Mouse (Mus musculus): ENCODE results near the gene Galnt16.

DNA sequence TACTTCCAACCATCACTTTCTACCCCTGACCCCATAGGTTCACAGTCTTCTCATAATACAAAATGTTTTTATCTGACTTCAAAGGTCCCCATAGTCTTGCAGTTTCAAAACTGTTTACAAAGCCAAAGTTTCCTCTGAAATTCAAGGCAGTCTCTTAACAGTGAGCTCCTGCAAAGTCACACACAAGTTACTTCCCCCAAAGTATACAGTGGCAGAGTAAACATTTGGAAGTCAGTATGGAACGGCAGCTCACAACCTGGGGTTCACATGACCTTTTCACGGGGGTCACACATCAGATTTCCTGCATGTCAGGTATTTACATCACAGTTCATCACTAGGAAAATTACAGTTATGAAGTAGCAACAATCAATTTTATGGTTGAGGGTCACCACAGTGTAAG is 145.9 kb downstream of the Galnt16 start:
- TF ChIP-seq CTCF (IDR thresholded peaks at IDR 0.05 in 2 of 3, conservative IDR thresholded peaks at IDR 0.05 in 1 of 3; ENCODE audit: control insufficient read depth in 1 of 3, insufficient read depth in 1 of 3, low read depth in 2 of 3, low read length in 3 of 3, poor library complexity in 1 of 3, severe bottlenecking in 1 of 3) (no peak), POLR2A (IDR thresholded peaks at IDR 0.05; ENCODE audit: control insufficient read depth in 1 of 2, insufficient read depth in 1 of 2, low read depth in 1 of 2, low read length in 2 of 2, poor library complexity in 1 of 2) (no peak), SIN3A (IDR thresholded peaks at IDR 0.05; ENCODE audit: low read length) (no peak), USF2 (IDR thresholded peaks at IDR 0.05; ENCODE audit: borderline replicate concordance in 1 of 2, insufficient read depth in 1 of 2, low read depth in 1 of 2, low read length in 2 of 2) (no peak), HCFC1 (IDR thresholded peaks at IDR 0.05; ENCODE audit: low read depth, low read length) (no peak), MAX (IDR thresholded peaks at IDR 0.05; ENCODE audit: low read length) (no peak)
